Mouse (Mus musculus) cerebellum, postnatal 14 days (tissue): ENCODE measurements at regions not wholly inside any gene's neighbourhood (a gene's known extent, or its start where the extent isn't known, plus 50 kb on each side); places are given as distances from the start of the nearest gene placed in this dataset.

Experiments used
- DNase-seq, 2 experiments: peaks; one replicate each; pipeline ENCODE4 v3.0.0; 2021; ENCODE audit warnings: mixed read lengths in 2 of 2

- no peak for DNase-seq
Measured at GRCm38 (mm10) chr5:49909483-49909882, 149.3 kb downstream of the Adgra3 start.

GRCm38 (mm10) chr5:49896106-49896505, 162.7 kb downstream of the Adgra3 start:
- DNase-seq = no peak

- DNase-seq = no peak
Measured at GRCm38 (mm10) chr5:49880383-49880782, 178.4 kb downstream of the Adgra3 start.

GRCm38 (mm10) chr5:49876240-49876639, 182.6 kb downstream of the Adgra3 start:
- no peak for DNase-seq

- peak; percentile 26 to 28 for DNase-seq
Measured at GRCm38 (mm10) chr5:49857202-49857601, 201.6 kb downstream of the Adgra3 start.

GRCm38 (mm10) chr5:49856036-49856435, 202.8 kb downstream of the Adgra3 start:
- DNase-seq = no peak

- no peak for DNase-seq
Measured at GRCm38 (mm10) chr5:49848680-49849079, 210.1 kb downstream of the Adgra3 start.

GRCm38 (mm10) chr5:49848174-49848573, 210.6 kb downstream of the Adgra3 start:
- DNase-seq = peak; percentile 3 to 49

GRCm38 (mm10) chr5:49818832-49819231, 240.0 kb downstream of the Adgra3 start:
- DNase-seq = peak in 1 of 2 experiments; percentile 24

GRCm38 (mm10) chr5:49816751-49817150, 242.1 kb downstream of the Adgra3 start:
- peak; percentile 39 to 72 for DNase-seq

GRCm38 (mm10) chr5:49813335-49813734, 245.5 kb downstream of the Adgra3 start:
- DNase-seq = peak in 1 of 2 experiments; percentile 28

- DNase-seq = peak; percentile 81 to 85
Measured at GRCm38 (mm10) chr5:49788494-49789160, 263.9 kb upstream of the Kcnip4 start.

GRCm38 (mm10) chr5:49783728-49784127, 259.0 kb upstream of the Kcnip4 start:
- peak; percentile 18 to 25 for DNase-seq

- DNase-seq = no peak
Measured at GRCm38 (mm10) chr5:49761054-49761453, 236.3 kb upstream of the Kcnip4 start.

GRCm38 (mm10) chr5:49755531-49755930, 230.8 kb upstream of the Kcnip4 start:
- DNase-seq = no peak

- no peak for DNase-seq
Measured at GRCm38 (mm10) chr5:49712607-49713006, 187.9 kb upstream of the Kcnip4 start.

- no peak for DNase-seq
Measured at GRCm38 (mm10) chr5:49682156-49682555, 157.4 kb upstream of the Kcnip4 start.

GRCm38 (mm10) chr5:49681514-49681913, 156.8 kb upstream of the Kcnip4 start:
- DNase-seq = peak in 1 of 2 experiments; percentile 14

- DNase-seq = no peak
Measured at GRCm38 (mm10) chr5:49675885-49676284, 151.2 kb upstream of the Kcnip4 start.

GRCm38 (mm10) chr5:49665196-49665595, 140.5 kb upstream of the Kcnip4 start:
- no peak for DNase-seq

GRCm38 (mm10) chr5:49663928-49664327, 139.2 kb upstream of the Kcnip4 start:
- no peak for DNase-seq

GRCm38 (mm10) chr5:49662096-49662495, 137.4 kb upstream of the Kcnip4 start:
- DNase-seq = peak; percentile 32 to 66

- no peak for DNase-seq
Measured at GRCm38 (mm10) chr5:49660598-49660997, 135.9 kb upstream of the Kcnip4 start.

- DNase-seq = no peak
Measured at GRCm38 (mm10) chr5:49650953-49651352, 126.2 kb upstream of the Kcnip4 start.

GRCm38 (mm10) chr5:49645781-49646180, 121.1 kb upstream of the Kcnip4 start:
- peak; percentile 31 to 77 for DNase-seq
